Mouse (Mus musculus): ENCODE data around the gene Olfr1162. TPM values are rescaled to one million over a fixed set of nuclear protein-coding genes. Genes with fewer than 3 reads are reported as not detected.

Olfr1162 gene
- not detected for polyA plus RNA-seq (2015; fragmentation: Illumina TruSeq; extraction: RNeasy Lipid Tissue Mini Kit (QIAGEN cat#74804); ENCODE audit: insufficient read depth, low read depth, low replicate concordance)

GRCm38 (mm10) chr2:88051029-88051428 is at the start of gene Olfr1162:
TSS of gene Olfr1162 (minus strand) at chr2:88051129.

GRCm38 (mm10) chr2:88093866-88094265 is 42.9 kb upstream of the Olfr1162 start, which contains the start of gene Olfr1164:
TSS of gene Olfr1164 (minus strand) at chr2:88093966.

GRCm38 (mm10) chr2:88071730-88072129 is 20.8 kb upstream of the Olfr1162 start, which contains the start of gene Olfr1163:
TSS of gene Olfr1163 (minus strand) at chr2:88071830.

GRCm38 (mm10) chr2:88037599-88037998 is 13.3 kb downstream of the Olfr1162 start, which contains the start of gene Olfr73:
TSS of gene Olfr73 (minus strand) at chr2:88037699.

GRCm38 (mm10) chr2:88022474-88022873 is 28.5 kb downstream of the Olfr1162 start, which contains the start of gene Olfr1161:
TSS of gene Olfr1161 (plus strand) at chr2:88022774.

GRCm38 (mm10) chr2:88007515-88008318 is 43.2 kb downstream of the Olfr1162 start, which contains the start of gene Olfr1160:
TSS of gene Olfr1160 (minus strand) at chr2:88008268.

Other genes with a start within 250 kb of the Olfr1162 start
- gene Olfr1145, start 241.3 kb downstream of the Olfr1162 start, polyA plus RNA-seq (2015; fragmentation: Illumina TruSeq; extraction: RNeasy Lipid Tissue Mini Kit (QIAGEN cat#74804); ENCODE audit: insufficient read depth, low read depth, low replicate concordance), result not detected
- gene Olfr1148, start 220.6 kb downstream of the Olfr1162 start, polyA plus RNA-seq (2015; fragmentation: Illumina TruSeq; extraction: RNeasy Lipid Tissue Mini Kit (QIAGEN cat#74804); ENCODE audit: insufficient read depth, low read depth, low replicate concordance), result not detected
- gene Olfr1150-ps1, start 207.1 kb downstream of the Olfr1162 start, polyA plus RNA-seq (2015; fragmentation: Illumina TruSeq; extraction: RNeasy Lipid Tissue Mini Kit (QIAGEN cat#74804); ENCODE audit: insufficient read depth, low read depth, low replicate concordance), result not detected
- gene Olfr1151, start 195.3 kb downstream of the Olfr1162 start, polyA plus RNA-seq (2015; fragmentation: Illumina TruSeq; extraction: RNeasy Lipid Tissue Mini Kit (QIAGEN cat#74804); ENCODE audit: insufficient read depth, low read depth, low replicate concordance), result not detected
- not detected for gene Olfr1152, start 184.6 kb downstream of the Olfr1162 start, polyA plus RNA-seq (2015; fragmentation: Illumina TruSeq; extraction: RNeasy Lipid Tissue Mini Kit (QIAGEN cat#74804); ENCODE audit: insufficient read depth, low read depth, low replicate concordance)
- gene Olfr1153, start 156.2 kb downstream of the Olfr1162 start, polyA plus RNA-seq (2015; fragmentation: Illumina TruSeq; extraction: RNeasy Lipid Tissue Mini Kit (QIAGEN cat#74804); ENCODE audit: insufficient read depth, low read depth, low replicate concordance), result not detected
- not detected for gene Olfr1154, start 146.0 kb downstream of the Olfr1162 start, polyA plus RNA-seq (2015; fragmentation: Illumina TruSeq; extraction: RNeasy Lipid Tissue Mini Kit (QIAGEN cat#74804); ENCODE audit: insufficient read depth, low read depth, low replicate concordance)
- not detected for gene Olfr1155, start 106.0 kb downstream of the Olfr1162 start, polyA plus RNA-seq (2015; fragmentation: Illumina TruSeq; extraction: RNeasy Lipid Tissue Mini Kit (QIAGEN cat#74804); ENCODE audit: insufficient read depth, low read depth, low replicate concordance)
- not detected for gene Olfr1156, start 98.0 kb downstream of the Olfr1162 start, polyA plus RNA-seq (2015; fragmentation: Illumina TruSeq; extraction: RNeasy Lipid Tissue Mini Kit (QIAGEN cat#74804); ENCODE audit: insufficient read depth, low read depth, low replicate concordance)
- gene Olfr1157, start 82.8 kb downstream of the Olfr1162 start, polyA plus RNA-seq (2015; fragmentation: Illumina TruSeq; extraction: RNeasy Lipid Tissue Mini Kit (QIAGEN cat#74804); ENCODE audit: insufficient read depth, low read depth, low replicate concordance), result not detected
- not detected for gene Olfr74, start 76.5 kb downstream of the Olfr1162 start, polyA plus RNA-seq (2015; fragmentation: Illumina TruSeq; extraction: RNeasy Lipid Tissue Mini Kit (QIAGEN cat#74804); ENCODE audit: insufficient read depth, low read depth, low replicate concordance)
- not detected for gene Olfr1158, start 61.0 kb downstream of the Olfr1162 start, polyA plus RNA-seq (2015; fragmentation: Illumina TruSeq; extraction: RNeasy Lipid Tissue Mini Kit (QIAGEN cat#74804); ENCODE audit: insufficient read depth, low read depth, low replicate concordance)
- not detected for gene Olfr1160, start 42.9 kb downstream of the Olfr1162 start, polyA plus RNA-seq (2015; fragmentation: Illumina TruSeq; extraction: RNeasy Lipid Tissue Mini Kit (QIAGEN cat#74804); ENCODE audit: insufficient read depth, low read depth, low replicate concordance)
- not detected for gene Olfr1161, start 28.4 kb downstream of the Olfr1162 start, polyA plus RNA-seq (2015; fragmentation: Illumina TruSeq; extraction: RNeasy Lipid Tissue Mini Kit (QIAGEN cat#74804); ENCODE audit: insufficient read depth, low read depth, low replicate concordance)
- gene Olfr73, start 13.4 kb downstream of the Olfr1162 start, polyA plus RNA-seq (2015; fragmentation: Illumina TruSeq; extraction: RNeasy Lipid Tissue Mini Kit (QIAGEN cat#74804); ENCODE audit: insufficient read depth, low read depth, low replicate concordance), result not detected
- not detected for gene Olfr1163, start 20.7 kb upstream of the Olfr1162 start, polyA plus RNA-seq (2015; fragmentation: Illumina TruSeq; extraction: RNeasy Lipid Tissue Mini Kit (QIAGEN cat#74804); ENCODE audit: insufficient read depth, low read depth, low replicate concordance)
- gene Olfr1164, start 42.8 kb upstream of the Olfr1162 start, polyA plus RNA-seq (2015; fragmentation: Illumina TruSeq; extraction: RNeasy Lipid Tissue Mini Kit (QIAGEN cat#74804); ENCODE audit: insufficient read depth, low read depth, low replicate concordance), result not detected
- gene Olfr1166, start 77.1 kb upstream of the Olfr1162 start, polyA plus RNA-seq (2015; fragmentation: Illumina TruSeq; extraction: RNeasy Lipid Tissue Mini Kit (QIAGEN cat#74804); ENCODE audit: insufficient read depth, low read depth, low replicate concordance), result not detected
- not detected for gene Olfr1167, start 104.1 kb upstream of the Olfr1162 start, polyA plus RNA-seq (2015; fragmentation: Illumina TruSeq; extraction: RNeasy Lipid Tissue Mini Kit (QIAGEN cat#74804); ENCODE audit: insufficient read depth, low read depth, low replicate concordance)
- gene Olfr1168, start 130.8 kb upstream of the Olfr1162 start, polyA plus RNA-seq (2015; fragmentation: Illumina TruSeq; extraction: RNeasy Lipid Tissue Mini Kit (QIAGEN cat#74804); ENCODE audit: insufficient read depth, low read depth, low replicate concordance), result not detected
- gene Olfr1170, start 177.2 kb upstream of the Olfr1162 start, polyA plus RNA-seq (2015; fragmentation: Illumina TruSeq; extraction: RNeasy Lipid Tissue Mini Kit (QIAGEN cat#74804); ENCODE audit: insufficient read depth, low read depth, low replicate concordance), result not detected
- not detected for gene Olfr1173, start 228.7 kb upstream of the Olfr1162 start, polyA plus RNA-seq (2015; fragmentation: Illumina TruSeq; extraction: RNeasy Lipid Tissue Mini Kit (QIAGEN cat#74804); ENCODE audit: insufficient read depth, low read depth, low replicate concordance)

Data from pancreas, adult 10 weeks (tissue).